Mouse (Mus musculus): ENCODE measurements around the gene Bcor. TPM values are rescaled to one million over a fixed set of nuclear protein-coding genes. Genes with fewer than 3 reads are reported as not detected.

Bcor gene
- total RNA-seq, 2 experiments from 2014 or later = 14.7 to 20.1 TPM

DNA sequence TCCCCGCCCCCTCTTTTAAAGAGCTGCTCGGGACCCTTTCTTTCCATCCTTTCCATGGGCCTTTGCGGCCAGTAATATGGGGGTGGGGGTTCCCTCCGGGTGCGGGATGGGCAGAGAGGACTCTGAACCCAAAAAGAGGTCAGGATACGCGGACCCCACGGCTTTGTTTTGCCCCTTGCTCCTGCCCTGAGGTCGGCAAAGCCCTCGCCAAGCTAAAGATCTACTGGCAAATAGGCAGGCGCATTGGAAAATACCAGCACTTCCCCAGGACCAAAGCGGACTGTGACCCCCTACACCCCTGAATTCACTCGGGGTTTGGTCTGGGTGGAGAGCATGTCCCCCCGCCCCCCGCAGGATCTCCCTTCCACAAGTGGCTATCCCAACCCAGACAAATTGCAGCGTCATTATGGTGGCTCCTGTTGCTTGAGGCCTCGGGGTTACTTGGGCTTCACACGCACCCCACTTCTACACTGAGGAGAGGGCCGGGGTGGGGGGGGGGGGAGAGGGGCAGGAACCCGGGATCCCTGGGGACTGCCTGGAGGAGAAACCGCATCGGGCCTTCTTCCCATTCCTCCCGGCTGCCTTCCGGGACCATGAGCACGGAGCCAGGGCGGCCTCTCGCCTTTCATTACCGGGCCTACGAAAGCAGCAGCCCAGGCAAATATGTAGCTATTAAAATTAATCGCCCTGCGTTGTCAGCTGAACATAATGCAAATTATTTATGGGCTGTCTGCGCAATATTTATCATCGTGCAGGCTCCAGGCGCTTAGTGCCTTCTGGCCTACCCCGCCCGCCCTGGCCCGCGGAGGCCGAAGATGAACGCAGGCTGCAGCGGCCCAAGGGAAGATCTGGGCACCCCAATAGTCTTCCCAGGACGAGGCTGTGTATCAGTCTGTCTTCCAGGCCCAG is 7.9 kb downstream of the Bcor start:
- intact Hi-C loops (cut with DNase I; ENCODE audit: low total_unique reads) = no loop called here
- DNase-seq = no peak

DNA sequence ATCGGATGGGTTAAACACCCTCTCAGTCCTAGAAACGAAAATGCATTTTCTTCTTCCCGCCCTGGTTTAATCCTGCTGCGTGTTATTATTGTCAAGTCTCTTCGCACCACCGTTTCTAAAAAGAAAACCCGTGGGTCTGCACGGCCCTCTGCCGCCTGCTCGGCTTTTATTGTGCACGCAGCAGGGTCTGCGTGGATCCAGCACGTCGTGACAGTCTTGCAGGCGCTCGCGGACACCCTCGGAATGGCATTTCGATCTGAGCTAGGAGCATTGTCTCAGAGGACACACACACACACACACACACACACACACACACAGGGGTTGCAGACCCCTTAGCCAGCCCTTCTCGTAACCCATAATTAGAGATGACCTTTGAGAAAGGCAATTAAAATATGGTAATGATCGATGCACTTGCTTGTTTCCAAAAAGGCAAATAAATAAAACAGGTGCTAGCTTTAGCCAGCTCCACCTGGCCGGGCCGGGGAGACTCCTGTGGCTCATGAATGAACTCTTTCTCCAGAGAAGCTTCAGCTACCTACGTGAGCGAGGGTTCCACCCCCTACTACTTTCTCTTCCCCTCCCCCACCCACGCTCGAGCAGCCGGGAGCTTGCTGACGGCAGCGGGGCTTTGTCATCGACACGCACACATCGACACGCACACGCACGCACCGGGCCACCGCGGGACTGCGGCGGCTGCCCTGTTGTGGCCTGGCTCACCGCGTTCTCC is 8.7 kb downstream of the Bcor start:
- no peak for DNase-seq

DNA sequence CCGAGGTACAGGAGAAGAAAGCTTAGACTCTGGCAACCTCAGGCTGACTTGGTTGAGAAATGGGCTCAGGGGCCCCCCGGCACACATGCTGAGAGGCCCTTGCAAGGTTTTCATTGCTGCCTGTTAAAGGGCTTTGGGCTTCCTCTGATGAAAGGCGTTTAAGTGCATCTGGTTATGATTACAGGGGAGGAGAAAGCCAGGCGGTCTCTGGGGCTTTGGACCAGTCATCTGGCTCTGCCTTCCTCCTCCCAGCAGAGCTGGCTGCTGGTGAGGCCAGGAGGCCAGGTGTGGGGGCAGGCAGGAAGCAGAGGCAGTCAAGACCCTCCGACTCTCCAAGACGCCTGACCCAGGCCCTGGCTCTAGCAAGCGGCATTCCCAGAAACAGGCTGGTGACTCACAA is 9.7 kb downstream of the Bcor start:
- DNase-seq = peak; percentile 42
- intact Hi-C loops (cut with DNase I; ENCODE audit: low total_unique reads) = no loop called here

More for the DNA sequence above, 8.7 kb downstream of the Bcor start:
- intact Hi-C loops (cut with DNase I; ENCODE audit: low total_unique reads) = no loop called here

- intact Hi-C loops (cut with DNase I; ENCODE audit: low total_unique reads) = no loop called here
- no peak for DNase-seq
Measured at GRCm38 (mm10) chrX:12146263-12146662, 13.9 kb downstream of the Bcor start.

- no peak for DNase-seq
- intact Hi-C loops (cut with DNase I; ENCODE audit: low total_unique reads) = no loop called here
Measured at GRCm38 (mm10) chrX:12142832-12143231, 17.3 kb downstream of the Bcor start.

DNA sequence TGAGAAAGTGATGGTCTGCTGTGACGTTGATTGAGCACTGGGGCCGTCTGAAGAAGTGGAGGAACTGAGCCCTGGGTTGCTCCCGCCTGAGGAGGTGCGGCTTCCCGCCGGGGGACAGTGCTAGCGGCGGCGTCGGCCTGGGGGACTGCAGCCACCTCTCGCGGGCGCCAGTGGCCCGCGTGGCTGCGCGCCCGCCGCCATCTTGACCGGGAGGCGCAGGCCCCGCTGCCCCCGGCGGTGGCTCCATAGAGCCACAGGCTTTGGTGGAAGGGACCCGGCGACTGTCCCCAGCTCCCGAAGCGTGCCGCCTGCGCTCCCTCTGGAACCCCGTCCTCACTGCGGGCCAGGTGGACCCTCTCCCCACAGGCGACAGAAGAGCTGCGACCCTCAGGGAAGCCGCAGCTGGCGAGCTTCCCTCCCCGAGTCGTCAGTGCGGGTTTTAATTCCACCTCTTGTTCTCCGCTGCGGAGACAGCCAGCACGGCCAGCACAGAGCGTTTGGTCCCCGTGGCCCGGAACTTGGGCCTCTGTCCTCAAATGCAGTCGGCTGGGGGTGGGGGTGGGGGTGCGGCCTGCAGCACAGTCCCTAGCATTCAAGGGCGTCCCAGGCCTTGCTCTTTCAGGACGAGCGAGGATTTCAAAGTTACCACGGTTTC is 19.9 kb downstream of the Bcor start:
- intact Hi-C loops (cut with DNase I; ENCODE audit: low total_unique reads) = no loop called here
- DNase-seq = no peak

GRCm38 (mm10) chrX:12138266-12138665 is 21.9 kb downstream of the Bcor start:
- no peak for DNase-seq
- intact Hi-C loops (cut with DNase I; ENCODE audit: low total_unique reads) = no loop called here

DNA sequence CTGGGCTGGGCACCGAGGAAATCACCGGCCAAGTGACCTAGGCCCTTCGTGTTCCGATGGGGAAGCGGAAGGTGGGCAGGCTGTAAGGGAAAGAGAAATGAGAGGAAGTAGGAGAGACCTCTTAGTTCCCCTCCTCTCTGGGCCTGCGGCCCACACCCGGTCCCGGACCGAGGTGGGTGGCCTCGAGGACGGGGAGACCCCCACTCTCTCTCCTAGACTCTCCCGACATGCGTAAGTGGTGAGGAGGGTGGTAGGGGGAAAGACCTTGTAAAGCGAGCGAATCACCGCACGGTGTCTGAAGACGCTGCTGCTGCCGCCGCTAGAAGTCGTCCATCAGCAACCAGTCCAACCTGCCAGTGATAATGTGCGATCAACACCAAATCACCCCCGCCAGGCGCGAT is 23.0 kb downstream of the Bcor start:
- intact Hi-C loops (cut with DNase I; ENCODE audit: low total_unique reads) = no loop called here
- no peak for DNase-seq

DNA sequence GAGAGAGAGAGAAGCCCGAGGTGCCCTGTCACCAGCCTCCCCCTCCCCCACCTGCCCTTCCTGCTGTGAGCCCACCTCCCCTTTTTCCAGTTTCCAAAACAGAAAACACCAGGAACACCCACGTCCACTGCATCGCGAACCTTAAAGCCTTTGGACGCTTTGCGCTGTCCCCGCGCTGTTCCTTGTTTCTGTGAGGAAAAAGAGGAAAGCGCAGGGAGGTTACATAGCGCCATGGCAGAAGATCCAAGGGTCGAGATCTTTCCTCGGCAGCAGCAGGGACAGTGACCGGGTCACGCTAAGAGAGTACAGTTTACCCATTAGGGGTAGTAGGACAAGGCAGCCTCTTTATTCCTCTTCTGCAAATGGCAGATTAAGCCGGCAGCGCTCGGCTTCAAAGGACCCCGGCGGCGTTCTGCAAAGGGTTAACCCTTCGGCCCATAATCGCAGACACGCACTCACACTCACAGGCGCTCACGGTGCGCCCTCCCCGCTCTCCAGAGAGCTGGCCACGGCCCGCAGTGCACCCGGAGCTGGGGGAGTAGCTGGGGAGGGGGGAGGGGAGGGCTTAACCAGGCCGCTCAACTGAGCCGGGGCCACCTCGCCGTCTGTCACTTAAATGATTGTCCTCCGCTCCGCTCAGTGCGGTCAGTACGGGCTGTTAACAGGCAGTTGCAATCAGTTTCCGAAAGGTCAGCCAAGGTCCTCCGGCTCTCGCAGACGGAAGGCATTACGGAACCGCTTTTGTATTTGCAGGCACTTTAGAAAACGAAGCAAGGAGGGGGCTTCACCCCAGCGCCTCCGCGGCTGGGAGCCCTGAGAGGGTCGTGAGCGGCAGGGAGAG is 23.7 kb downstream of the Bcor start:
- intact Hi-C loops (cut with DNase I; ENCODE audit: low total_unique reads) = no loop called here
- DNase-seq = peak; percentile 55

DNA sequence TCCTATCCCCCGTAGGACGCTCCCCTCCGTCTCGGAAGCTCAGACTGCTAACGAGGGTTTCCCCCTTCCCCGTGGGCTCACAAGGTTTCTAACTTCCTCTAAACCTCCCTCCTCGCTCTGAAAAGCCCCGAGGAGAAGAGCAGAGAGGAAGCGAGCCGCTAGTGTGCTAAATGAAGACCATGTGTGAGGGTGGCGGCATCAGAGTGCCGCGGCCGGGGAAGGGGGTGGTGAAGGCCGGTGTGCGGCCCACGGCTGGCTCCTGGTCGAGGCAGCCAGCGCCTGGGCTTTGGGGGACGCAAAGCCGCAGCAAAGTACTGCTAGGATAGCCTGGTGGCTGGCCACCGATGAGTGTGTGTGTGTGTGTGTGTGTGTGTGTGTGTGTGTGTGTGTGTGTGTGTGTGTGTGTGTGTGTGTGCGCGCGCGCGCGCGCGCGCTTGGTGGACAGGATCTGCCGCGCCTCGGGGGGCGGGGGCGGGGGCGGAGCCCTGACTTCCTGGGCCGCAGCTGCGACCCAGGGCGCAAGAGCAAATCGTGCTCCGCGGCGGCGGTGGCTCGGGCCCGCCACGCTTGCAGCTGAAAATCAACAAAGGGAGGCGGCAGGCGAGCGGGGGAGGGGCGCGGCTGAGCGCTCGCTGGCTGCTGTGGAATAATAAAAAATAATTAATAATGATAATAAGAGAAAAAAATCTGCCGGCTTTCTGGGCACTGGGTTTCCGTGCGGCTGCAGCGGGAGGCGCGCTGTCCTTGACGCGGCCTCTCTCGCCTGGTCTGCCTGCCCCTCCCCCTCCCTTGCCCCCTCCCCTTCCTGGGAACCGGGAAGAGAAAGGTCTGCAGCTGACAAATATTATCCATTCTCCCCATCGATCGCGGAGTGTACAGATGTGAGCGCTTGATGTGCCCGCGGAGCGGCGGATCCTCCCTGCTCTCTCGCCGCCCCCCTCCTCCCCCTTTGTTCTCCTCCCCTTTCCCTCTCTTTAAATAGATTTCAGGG is 24.7 kb downstream of the Bcor start:
- DNase-seq = peak; percentile 77

DNA sequence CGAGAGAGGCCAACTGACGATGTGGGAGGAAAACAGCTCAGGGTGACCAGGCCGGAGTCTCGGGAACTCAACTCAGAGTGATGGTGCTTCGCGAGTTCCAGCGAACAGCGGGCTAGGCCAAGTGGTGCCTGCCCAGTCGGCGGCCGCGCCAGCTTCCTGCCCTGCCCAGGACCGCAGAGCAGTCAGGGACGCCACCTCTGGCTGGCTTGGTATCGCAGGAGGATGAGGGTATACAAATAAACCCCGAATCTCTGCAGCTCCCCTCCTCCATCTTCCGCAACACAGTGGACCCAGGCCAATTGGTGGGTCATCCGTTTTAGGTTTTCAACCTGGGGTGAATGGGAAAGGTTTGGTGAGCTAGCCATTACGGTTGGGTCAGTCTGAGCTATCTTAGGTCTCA is 25.6 kb downstream of the Bcor start:
- intact Hi-C loops (cut with DNase I; ENCODE audit: low total_unique reads) = no loop called here

More for the DNA sequence above, 24.7 kb downstream of the Bcor start:
- intact Hi-C loops (cut with DNase I; ENCODE audit: low total_unique reads) = no loop called here

GRCm38 (mm10) chrX:12133836-12134431 is 26.2 kb downstream of the Bcor start:
- intact Hi-C loops (cut with DNase I; ENCODE audit: low total_unique reads) = no loop called here

More for the DNA sequence above, 25.6 kb downstream of the Bcor start:
- peak; percentile 79 for DNase-seq

GRCm38 (mm10) chrX:12133178-12133835 is 26.8 kb downstream of the Bcor start:
- intact Hi-C loops (cut with DNase I; ENCODE audit: low total_unique reads) = no loop called here
- DNase-seq = peak; percentile 73

More at GRCm38 (mm10) chrX:12133836-12134431, 26.2 kb downstream of the Bcor start:
- no peak for DNase-seq

DNA sequence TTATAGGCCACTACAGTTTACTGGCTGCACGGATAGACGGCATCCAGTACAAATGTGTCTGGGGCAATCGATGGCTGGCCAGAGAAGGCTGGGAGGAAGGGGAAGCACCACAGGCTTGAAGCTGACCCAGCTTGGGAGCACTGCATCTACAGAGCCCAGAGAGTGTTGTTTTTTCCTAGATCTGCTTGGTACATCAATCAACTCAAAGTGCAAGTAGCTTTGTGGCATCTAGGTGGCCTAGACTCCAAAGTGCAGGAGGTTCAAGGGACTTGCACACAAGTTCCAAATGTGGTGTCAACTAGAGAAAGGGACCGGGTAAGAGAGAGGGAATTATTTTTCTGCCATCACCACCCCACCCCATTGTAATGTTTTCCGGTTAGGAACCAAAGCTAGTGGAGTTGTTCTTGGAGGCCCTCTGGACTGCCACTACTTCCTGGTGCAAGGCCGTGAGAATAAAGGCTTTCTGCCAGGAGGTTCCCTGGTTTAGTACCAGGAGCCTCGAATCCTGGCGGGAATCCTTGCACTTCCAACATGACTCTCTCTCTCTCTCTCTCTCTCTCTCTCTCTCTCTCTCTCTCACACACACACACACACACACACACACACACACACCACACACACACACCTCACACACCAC is 27.5 kb downstream of the Bcor start:
- no peak for DNase-seq
- intact Hi-C loops (cut with DNase I; ENCODE audit: low total_unique reads) = no loop called here

GRCm38 (mm10) chrX:12129828-12130809 is 30.0 kb downstream of the Bcor start:
- intact Hi-C loops (cut with DNase I; ENCODE audit: low total_unique reads) = no loop called here

DNA sequence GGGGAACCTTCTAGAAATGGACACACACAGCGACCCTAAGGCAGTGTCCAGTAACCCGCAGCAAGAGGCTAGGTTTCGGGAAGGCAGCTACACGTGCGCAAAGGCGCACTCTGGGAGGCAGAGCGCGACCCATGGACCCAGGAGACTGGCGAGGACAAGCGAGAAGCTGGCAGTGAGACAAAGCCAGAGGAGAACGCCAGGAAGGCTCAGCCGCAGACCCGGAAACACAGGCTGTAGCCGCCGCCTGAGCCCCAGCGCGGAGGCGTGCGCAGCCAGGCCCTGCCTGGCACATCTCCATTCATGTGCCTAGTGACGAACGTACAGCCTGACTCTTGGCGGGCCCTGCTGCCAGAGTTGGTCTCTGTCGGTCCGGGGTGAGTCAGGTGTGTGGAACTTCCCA is 30.9 kb downstream of the Bcor start:
- intact Hi-C loops (cut with DNase I; ENCODE audit: low total_unique reads) = no loop called here
- peak; percentile 58 for DNase-seq

More at GRCm38 (mm10) chrX:12129828-12130809, 30.0 kb downstream of the Bcor start:
- DNase-seq = no peak
